19 mouse cellular contexts compared by ENCODE assay signal in genomic region chr6:58735090-58735489, GRCm38 (mm10).
DNase-seq lines count a peak whose midpoint lies in the region; ATAC-seq lines count a peak whose summit lies in the region.
"Had no signal": no experiment of that assay in that cellular context is flagged by ENCODE, and none has a peak within 500 bp of the region (broad histone marks: within the 10 kb centered on the region; RNA-seq: fewer than 3 reads in every experiment).

No protein-coding gene starts in this region.

- H3K9ac ChIP-seq in intestine, embryonic 15.5 days, result no peak overlapping the region
- H3K9ac ChIP-seq: embryonic facial prominence, embryonic 15.5 days; hindbrain, embryonic 12.5 days; limb, embryonic 13.5 days; neural tube, embryonic 13.5 days had no signal

- no peaks in the 10 kb centered on the region for H3K36me3 ChIP-seq in intestine, embryonic 15.5 days
- H3K36me3 ChIP-seq: embryonic facial prominence, embryonic 15.5 days; heart, embryonic 10.5 days; hindbrain, embryonic 12.5 days; limb, embryonic 13.5 days; midbrain, embryonic 10.5 days; neural tube, embryonic 13.5 days had no signal

- ATAC-seq in intestine, embryonic 15.5 days, result no peak

- intact Hi-C loops in left cerebral cortex, postnatal 36 days (cut with DNase I), result no loop called here

- DNase-seq in adrenal gland, postnatal 10 days, result peak; percentile 3
- no peak for DNase-seq in adrenal gland, postnatal 25 days
- peak; percentile 24 for DNase-seq in kidney, postnatal 14 days
- DNase-seq in kidney, postnatal 25 days, result no peak
- DNase-seq in 416B (ENCODE audit: low read depth), result peak; percentile 32
- peak; percentile 4 for DNase-seq in embryo, embryonic 10.5 days (ENCODE audit: low spot score)
- DNase-seq in left cerebral cortex, postnatal 36 days (ENCODE audit: low spot score in 2 of 2), result no peak
- DNase-seq: cerebellum, adult 11 months; cerebellum, postnatal 36 days; gastrocnemius, postnatal 14 days; lung, adult 2 months; right cerebral cortex, postnatal 14 days had no signal

- H3K4me3 ChIP-seq in intestine, embryonic 15.5 days (replicated peaks), result no peak overlapping the region
- H3K4me3 ChIP-seq: embryonic facial prominence, embryonic 15.5 days; heart, embryonic 10.5 days; hindbrain, embryonic 12.5 days; limb, embryonic 13.5 days; midbrain, embryonic 10.5 days; neural tube, embryonic 13.5 days had no signal

- no peaks in the 10 kb centered on the region for H3K9me3 ChIP-seq in intestine, embryonic 15.5 days
- H3K9me3 ChIP-seq: embryonic facial prominence, embryonic 15.5 days; heart, embryonic 10.5 days; hindbrain, embryonic 12.5 days; limb, embryonic 13.5 days; midbrain, embryonic 10.5 days; neural tube, embryonic 13.5 days had no signal

- H3K27ac ChIP-seq in intestine, embryonic 15.5 days, result no peak overlapping the region
- H3K27ac ChIP-seq: embryonic facial prominence, embryonic 15.5 days; heart, embryonic 10.5 days; hindbrain, embryonic 12.5 days; limb, embryonic 13.5 days; midbrain, embryonic 10.5 days; neural tube, embryonic 13.5 days had no signal

- H3K4me1 ChIP-seq in intestine, embryonic 15.5 days (replicated peaks), result no peaks in the 10 kb centered on the region
- H3K4me1 ChIP-seq: embryonic facial prominence, embryonic 15.5 days; heart, embryonic 10.5 days; hindbrain, embryonic 12.5 days; limb, embryonic 13.5 days; midbrain, embryonic 10.5 days; neural tube, embryonic 13.5 days had no signal

- WGBS in intestine, embryonic 15.5 days, result 73% methylated on average over 1 of the region's 1 CpGs

- H3K27me3 ChIP-seq in intestine, embryonic 15.5 days (replicated peaks), result no peaks in the 10 kb centered on the region
- H3K27me3 ChIP-seq: embryonic facial prominence, embryonic 15.5 days; hindbrain, embryonic 12.5 days; limb, embryonic 13.5 days; neural tube, embryonic 13.5 days had no signal

- no peak overlapping the region for H3K4me2 ChIP-seq in intestine, embryonic 15.5 days (replicated peaks)
- H3K4me2 ChIP-seq: embryonic facial prominence, embryonic 15.5 days; hindbrain, embryonic 12.5 days; limb, embryonic 13.5 days; neural tube, embryonic 13.5 days had no signal

Comparison
In these comparisons a context has a peak if more than half of its experiments do, and no peak if none do; other contexts are left out.
1. DNase-seq: peak in adrenal gland, postnatal 10 days (single experiment), kidney, postnatal 14 days (single experiment), 416B (single experiment) and embryo, embryonic 10.5 days (single experiment); none in adrenal gland, postnatal 25 days (single experiment), kidney, postnatal 25 days (0 of 2) and left cerebral cortex, postnatal 36 days (0 of 2).